Mouse (Mus musculus): ENCODE measurements around the gene Elmo1.

GRCm38 (mm10) chr13:20125845-20126244 lies 35.4 kb downstream of the Elmo1 start:
- TF ChIP-seq POLR2A (IDR thresholded peaks at IDR 0.05; ENCODE audit: extremely low read depth, insufficient read depth, low read length) (no peak), CTCF (IDR thresholded peaks at IDR 0.05; ENCODE audit: extremely low read depth, insufficient read depth, low read length) (no peak)

Data from cortical plate, adult 2 months (tissue).